Mouse (Mus musculus) gastrocnemius, postnatal 25 days (tissue): ENCODE results near the gene Hivep3. TPM values are rescaled to one million over a fixed set of nuclear protein-coding genes. Genes with fewer than 3 reads are reported as not detected.

Source experiments
- DNase-seq: peaks from one replicate; pipeline ENCODE4 v3.0.0; 2022
- long read RNA-seq, 2 experiments: library from polyadenylated mRNA; stranded (forward); transcript quantifications; one replicate each; pipeline ENCODE4 v2.0.0; 2021
- total RNA-seq, 2 experiments: library from RNA; stranded (reverse); gene quantifications; 1 replicate in 1 of 2; 2 replicates in 1 of 2; pipeline ENCODE4 v1.2.3; 2021

The Hivep3 gene
- 1 to 10 TPM; 2.4 TPM for total RNA-seq
- long read RNA-seq, experiment 1, result 0 reads
- long read RNA-seq, experiment 2, partial matches to known transcripts, result 0 of 1 reads
- long read RNA-seq, experiment 2, other reads (novel, unspliced or antisense), result 0 of 1 reads

DNA sequence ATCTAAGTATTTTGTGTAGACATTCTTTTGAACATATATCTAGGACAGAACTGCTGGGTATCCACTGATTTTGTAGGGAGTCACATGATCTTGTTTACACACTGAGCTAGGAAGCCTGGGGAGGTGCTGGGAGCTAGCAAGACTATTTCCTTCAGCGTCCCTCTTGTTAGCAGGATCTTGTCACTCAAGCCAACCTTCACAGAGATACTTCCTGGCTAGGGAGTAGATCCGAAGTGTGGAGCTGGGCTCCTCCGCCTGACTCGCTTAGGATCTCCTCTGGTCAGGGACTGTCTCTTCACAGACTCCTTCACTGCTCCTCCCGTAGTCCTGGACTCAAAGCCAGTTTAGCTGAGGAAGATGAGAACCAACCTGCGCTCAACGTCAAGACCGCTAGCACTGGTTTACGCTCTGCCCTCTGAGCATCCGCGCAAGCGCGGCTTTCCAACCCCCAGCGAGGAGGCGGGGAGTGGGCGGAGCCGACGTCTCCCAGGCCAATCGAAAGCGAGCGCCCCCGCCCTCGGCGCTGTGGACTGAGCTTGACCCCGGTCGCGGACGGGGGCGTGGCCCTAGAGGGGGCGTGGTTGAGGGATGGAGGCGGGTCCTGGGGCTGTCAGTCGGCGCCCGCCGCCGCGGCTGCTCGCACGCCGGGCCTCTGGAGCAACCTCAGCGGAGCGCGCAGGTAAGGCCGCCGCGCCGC, at the start of gene Hivep3:
Hivep3 (plus strand) TSS at position 601 of the 697 bp plus-strand sequence.
- DNase-seq, result peak; percentile 100

DNA sequence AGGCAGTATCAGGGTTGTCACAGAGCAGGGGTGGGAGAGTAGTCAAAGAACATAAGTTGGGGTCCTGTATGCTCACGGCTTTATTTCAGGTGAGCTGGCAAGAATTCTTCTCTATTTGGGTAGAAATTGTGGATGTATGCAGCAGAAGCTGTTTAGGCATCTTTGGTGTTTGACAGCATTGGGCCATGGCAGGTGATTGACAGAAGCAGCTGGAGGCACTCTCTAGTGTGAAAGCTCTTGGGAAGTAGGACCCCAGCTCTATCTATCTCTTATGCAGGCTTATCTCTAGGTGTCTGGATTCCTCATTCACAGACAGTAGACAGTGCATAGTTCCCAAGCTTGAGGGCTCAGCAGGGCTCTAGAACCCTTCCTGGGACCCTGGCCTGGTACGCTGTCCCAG, 47.8 kb upstream of the Hivep3 start:
- no peak for DNase-seq

DNA sequence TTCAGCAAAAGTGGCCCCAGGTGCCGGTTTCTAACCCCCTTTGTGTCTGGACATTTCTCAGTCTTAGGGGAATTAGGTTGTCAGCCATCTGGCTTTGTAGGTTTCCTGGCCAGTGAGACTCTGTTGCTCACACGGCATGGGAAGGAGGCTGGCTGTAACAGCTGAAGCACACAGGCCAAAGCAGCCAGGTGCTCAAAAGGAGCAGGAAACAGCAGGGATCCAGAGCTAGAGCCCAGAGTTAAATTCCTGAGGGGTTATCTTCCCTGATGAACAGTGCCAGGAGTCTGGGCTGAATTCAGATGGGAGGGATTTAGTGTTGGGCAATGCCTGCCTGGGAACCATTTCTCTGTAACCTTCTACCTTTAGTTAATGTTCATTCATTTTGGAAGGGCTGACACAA, 35.2 kb upstream of the Hivep3 start:
- DNase-seq, result no peak

DNA sequence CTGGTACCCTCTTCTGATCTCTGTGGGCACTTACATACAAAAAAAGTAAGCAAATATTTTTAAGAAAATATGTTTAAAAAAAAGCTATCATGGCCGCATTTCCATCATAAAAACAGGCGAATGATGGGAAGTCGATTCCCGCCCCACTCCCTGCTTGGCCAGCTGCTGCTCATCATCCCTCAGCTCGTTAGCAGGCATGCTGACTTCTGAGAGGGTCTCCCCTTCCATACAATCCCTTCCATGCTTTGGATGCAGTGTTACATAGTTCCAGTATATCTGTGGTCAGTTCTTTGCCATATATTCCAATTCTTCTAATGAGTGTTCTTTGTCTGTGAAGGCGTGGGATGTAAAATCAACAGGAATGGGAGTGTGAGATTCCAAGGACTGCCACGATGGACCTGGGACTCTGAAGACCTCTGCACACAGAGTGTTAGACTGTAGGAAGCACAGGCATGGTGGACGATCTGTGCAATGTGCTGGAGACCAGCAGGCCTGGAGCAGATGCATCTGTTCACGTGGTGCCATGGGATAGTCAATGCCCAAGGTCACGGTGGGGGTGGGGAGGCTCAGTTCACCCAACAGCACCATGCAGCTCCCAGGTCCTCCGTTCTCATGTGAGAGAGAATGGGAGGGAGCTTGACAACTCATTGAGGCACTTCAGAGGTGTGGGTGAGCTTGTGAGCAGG, 32.2 kb upstream of the Hivep3 start:
- DNase-seq, result no peak

DNA sequence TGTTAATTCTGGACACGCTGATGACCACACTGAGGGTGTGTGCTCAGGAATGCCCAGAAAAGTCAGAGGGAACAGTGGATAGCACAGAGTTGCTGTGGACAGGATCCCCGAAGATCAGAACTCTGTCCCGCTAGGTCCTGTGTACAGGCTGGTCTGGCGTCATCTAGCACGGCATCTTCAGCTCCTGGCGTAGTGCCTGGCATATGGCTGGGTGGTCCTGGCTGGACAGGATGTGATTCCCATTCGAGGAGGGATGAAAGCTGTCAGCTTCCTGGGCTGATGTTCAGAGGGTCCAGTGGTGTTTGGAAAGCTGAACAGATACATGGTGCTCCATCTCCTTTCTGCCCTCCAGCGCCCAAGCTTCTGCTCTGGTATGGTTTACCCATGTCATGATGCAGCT, 29.6 kb upstream of the Hivep3 start:
- no peak for DNase-seq

DNA sequence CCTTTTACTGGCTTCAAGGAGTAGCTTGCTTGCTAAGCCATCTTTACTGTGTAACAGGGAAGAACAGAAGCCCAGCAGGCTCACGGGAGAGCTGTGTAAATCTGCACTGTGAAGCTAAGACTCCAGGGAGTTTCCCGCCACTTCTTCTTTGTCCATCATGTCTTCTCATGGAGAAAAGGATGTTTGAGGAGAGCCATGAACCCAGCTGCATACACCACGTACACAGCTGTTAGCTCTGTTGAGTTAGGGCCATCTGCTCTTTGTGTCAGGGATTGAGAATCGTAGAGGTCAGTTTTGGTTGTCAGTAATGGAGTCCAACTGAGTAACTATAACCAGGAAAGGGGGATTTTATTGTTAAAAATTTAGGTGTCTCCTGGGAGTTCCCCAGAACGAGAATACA, 26.3 kb upstream of the Hivep3 start:
- no peak for DNase-seq

DNA sequence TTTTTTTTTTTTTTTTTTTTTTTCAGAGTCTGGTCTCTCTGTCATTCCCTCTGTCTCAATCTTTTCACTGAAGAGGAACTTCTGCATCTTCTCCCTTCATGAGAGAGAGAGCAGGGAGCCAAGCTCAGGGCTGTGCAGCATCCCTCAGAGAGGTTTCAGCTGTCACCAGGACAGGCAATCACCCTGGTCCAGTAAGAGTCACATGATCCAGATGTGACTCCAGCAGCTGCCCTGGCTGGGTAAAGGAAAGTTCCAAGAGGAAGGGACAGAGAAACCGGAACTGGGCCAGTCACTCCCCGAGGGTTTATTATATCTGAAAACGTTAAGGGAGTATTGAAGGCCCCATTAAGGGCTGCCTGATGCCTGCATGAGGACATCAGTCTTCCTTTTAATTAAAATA, 25.8 kb upstream of the Hivep3 start:
- peak; percentile 29 for DNase-seq

DNA sequence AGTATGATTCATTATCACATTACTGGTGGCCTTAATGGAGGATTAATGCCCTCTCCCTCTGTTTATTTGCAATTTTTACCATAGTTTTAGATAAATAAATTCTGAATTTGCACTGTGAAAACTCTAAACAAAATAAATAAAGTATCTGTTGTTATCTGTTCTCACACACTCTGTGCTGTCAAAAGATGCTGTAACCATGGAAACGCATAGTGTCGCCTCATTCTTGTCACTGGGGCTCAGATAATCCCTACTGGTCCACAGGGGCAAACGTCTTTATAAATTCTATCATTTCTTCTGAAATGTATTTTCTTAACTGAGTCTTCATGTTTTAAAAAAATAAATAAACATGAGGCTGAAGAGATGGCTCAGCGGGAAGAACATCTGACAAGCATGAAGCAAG, 23.4 kb upstream of the Hivep3 start:
- no peak for DNase-seq

DNA sequence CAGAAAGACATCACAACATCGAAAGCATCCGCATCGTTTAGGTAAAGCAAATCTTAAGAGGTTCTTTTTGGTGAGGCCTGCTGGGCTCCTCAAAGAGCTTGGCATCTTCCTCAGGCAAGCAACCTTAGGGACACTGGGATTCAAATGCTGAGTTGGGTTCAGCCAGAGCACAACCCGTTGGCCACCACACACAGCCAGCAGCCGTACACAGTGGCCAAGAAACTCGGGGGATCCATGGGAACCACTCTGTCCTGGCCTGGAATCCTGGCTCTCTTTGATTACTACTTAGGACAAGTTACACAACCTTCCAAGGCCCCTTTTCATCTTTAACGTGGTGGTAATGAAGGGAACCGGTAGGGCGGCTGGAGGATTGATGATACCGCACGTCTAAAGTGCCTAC, 16.1 kb upstream of the Hivep3 start:
- peak; percentile 66 for DNase-seq

DNA sequence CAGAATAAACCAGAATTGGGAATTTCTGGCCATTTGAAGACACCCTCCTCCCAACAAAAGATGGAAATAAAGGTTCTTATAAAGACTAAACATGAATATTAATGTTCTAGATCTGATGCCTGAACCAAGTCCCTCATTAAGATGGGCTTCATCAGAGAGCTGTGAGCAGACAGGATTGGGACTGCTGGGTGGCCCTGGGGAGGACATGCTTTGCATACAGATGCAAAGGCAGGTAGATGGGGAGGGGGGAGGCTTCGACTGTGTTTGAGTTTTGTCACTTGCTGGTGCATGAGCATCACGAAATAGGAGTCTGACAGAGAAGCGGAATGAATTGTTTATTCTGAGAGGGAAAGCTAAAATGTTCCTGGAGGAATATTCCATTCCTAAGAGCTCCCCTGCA, 12.1 kb upstream of the Hivep3 start:
- no peak for DNase-seq

DNA sequence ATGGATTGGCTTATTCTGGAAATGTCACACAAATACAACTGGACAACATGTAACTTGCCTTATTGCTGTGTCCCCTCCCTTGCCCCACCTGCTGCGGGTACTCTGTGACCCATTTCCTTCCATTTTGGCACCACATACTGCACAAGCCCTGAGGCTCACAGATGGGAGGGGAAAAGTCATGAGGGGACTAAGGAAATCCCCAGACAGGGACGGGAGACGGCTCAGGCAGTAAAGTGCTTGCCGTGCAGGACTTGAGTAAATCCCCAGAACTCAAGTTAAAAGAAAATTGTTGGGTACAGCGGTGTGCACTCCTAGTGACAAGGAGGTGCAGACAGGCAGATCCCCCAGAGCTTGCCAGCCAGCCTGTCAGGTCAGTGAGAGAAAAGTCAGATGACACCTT, 7.5 kb upstream of the Hivep3 start:
- DNase-seq, result no peak

DNA sequence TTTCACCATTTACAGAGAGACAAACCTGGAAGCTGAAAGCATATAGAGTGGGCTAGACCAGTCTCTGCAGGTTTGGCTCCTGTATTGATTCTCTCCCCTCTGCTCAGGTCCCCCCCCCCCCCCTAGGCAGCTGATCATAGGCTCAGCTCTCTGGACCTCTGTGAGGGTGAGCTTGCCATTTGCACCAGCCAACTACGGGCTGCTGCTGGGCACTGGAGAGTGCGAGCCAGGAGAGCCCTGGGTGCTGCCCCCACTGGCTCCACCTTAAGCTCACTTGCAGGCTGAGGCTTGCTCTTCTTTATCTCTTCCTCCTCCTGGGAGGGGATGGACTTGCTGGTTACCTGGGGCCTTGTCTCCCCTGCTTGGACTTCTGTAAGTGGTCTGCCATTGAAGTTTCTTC, 5.7 kb upstream of the Hivep3 start:
- DNase-seq, result no peak

DNA sequence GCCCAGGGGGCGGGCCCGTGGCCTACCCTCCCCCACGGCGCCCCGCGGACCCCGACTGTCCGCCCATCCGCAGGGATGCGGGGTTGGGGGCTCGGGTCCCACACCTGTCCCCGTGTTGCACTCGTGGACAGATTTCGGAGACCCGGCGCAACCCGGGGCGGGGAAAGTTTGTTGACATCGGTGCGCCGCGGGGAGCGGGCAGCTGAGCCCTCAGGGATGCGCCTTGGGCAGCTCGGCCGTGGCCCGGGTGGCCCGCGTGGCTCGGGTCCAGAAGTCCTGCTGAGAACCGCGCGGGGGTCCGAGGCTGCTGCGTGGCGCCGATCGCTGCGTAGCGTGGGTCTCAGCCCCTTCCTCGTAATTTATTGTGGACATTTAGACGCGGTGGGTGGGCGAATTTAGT, 358 bp downstream of the Hivep3 start:
- DNase-seq, result no peak

DNA sequence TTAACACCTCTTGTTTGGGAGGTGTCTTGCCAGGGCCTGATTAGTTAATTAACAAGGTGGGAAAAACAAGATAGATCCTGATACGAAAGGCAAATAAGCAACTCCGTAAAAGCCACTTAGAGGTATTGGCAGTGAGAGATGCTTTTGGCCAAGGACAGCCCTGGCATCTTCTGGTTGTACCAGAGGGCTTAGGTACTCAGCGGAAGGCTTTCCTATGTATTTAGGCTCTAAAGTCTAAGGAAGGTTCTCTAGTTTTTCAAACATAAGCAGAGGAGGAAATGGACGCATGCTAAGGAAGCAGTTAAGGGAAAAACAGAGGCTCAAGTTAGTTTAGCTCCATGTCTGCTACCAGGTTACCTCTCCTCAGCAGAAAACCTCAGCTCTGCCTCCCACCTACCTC, 768 bp downstream of the Hivep3 start:
- no peak for DNase-seq

DNA sequence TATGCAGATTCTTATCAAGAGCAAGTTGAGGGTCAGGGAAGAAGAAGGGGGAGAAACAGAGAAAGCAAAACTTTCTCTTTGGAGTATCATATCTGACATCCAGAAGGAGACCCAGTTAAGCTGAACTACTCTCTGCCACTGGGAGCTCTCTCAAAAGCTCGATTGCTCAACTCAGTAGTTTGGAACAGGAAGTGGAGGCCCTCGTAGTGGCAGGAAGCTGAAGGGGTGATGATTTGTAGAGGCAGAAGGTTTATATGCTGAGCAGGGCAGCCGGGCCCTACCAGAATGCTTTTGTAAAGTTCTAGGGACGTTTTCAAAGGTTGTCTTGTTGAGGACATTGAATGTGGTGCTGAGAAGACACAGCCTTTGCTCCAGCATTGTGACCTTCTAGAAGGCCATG, 5.1 kb downstream of the Hivep3 start:
- DNase-seq, result peak; percentile 13

DNA sequence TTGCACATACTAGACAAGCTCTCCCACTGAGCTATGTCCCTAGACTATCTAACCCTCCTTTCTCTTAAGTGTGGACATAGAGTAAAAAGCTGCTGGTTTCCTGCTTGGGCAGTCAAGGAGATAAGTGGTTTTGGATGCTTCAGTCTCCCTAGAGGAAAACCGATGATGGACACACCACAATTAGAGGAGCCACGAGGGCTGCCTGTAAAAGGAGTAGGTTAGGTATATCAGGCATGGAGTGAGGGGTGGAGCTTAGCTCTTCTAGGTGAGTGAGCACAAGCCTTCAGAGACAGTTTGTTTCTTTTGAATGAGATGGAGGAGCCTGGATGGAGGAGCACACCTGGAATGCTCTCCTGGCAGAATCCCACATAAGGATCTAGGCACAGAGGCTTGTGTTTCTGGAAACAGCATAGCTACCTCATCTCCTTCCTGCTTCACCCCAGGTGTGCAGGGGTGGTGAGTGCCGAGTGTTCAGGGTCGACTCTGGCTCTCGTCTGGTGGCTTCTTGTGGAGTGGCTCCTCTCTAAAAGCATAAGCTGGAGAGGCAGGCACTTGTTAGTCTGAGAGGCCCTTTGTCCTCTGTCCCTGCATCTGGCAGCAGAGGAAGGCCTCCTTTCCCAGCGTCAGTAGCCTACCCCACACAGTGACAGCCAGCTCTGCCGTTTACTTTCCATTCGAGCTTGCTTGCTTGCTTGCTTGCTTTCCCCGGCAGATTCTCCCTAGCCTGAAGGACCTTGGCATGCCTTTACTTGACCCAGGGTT, 5.9 kb downstream of the Hivep3 start:
- DNase-seq, result no peak

DNA sequence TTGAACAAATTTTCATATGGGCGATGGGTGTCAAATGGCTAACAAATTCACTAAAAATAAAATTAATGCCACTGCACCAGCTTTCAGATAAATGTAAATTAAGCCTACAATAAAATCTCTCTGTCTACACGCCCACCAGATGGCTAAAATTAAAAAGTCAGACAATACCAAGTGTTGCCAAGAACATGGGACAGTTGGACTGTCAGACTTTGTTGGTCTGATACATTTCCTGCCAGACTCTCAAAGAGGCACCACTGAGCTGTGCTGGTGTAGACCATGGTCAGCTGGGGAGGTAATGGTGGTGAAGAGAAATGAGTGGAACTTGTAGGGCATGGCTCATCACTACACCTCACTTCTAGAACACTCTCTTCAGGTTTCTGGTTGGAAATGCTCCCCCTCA, 14.8 kb downstream of the Hivep3 start:
- no peak for DNase-seq

DNA sequence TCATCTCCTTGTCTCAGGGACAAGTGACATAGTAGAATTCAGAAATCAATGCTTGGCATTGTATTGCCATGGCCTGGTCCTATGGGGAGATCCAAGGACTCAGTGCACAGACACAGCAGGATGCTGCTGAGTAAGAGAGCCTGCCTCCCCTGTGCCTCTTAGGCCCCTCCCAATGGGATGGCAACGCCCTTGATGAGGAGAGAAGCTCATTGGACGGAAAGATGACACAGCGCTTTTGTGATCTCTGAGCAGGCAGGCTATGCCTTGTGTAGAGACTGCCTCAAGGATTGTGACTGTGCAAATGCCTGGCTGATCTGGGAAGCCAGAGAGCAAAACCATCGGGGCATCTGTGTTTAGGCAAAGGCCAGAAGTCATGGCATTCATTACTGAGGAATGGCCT, 16.6 kb downstream of the Hivep3 start:
- no peak for DNase-seq

DNA sequence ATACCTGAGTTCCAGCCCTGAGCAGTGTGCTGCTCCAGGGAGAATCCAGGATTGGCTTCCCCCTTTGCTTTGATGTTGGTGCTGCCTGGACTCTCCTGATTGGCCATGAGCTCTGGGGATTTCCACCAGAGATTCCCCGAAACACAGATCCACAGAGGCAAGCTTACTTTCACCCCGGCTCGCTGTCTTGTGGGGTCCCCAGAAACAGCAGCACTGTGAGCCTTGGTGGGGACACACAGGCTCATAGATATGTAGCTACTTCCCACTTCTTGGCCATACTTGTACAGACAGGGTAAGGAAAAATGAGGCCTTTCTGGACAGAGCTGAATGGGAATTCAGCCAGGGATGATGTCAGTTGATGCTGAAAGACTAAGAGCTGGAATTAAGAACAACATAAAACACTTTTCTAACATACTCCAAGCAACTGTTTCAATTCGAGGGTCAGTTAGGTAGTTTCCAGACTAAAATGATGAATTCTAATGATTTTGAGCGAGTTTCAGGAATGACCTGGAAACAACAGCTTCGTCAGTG, 17.2 kb downstream of the Hivep3 start:
- no peak for DNase-seq

DNA sequence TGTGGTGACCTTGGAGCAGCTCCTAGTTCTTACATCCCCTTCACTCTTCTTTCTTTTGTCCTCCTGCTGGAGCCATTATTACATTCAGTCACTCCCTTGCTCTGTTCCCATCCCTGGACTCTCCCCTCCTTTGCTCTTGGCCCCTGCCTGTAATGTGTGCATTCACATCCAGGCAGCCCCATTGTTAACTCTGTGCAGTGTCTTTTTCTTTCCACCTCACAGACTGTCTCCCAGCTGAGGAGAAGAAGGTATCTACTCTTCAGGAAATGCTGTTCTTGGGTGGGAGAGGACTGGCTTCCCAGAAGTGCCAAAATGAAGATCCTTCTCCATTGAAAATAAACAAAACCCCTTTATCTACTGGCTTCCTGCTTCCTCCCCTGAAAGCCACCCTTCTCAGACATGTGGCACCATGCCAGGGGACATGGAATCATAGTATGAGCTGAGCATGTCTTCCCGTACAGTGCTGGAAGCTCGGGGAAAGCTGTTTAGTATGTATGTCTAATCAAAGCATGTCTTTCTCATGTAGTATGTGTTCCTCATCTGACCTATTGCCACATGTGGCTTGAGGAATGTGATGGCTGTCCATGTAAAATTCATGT, 17.9 kb downstream of the Hivep3 start:
- DNase-seq, result no peak

DNA sequence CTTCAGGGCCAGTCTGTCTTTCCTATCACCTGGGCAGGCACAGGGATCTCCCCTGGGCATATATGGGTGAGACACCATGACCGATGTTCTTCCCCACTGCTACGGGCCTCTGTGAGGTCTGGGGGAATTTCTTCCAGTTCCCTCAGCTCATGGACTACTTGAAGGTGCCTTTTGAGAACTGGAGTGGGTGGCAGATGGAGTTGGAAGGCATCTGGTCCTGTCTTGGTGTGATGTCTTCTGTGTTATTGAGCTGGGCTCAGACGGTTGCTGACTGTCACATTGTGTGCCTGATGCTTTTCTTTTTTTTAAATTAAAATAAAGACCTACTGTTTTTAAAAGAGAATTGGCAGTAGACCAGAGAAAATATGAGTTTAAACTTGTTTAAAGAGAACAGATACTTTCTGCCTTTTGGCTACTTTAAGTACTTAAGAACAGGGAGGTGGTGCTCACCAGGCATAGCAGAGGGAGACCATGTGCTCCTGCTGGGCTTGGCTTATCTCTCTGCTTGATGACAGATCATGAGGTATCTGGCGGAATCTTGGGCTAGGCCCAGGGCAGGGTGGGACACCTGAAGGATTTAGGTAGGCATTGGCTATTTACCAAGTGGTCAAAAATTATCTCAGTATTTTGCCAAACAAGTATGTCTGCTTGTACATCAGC, 26.1 kb downstream of the Hivep3 start:
- DNase-seq, result no peak

DNA sequence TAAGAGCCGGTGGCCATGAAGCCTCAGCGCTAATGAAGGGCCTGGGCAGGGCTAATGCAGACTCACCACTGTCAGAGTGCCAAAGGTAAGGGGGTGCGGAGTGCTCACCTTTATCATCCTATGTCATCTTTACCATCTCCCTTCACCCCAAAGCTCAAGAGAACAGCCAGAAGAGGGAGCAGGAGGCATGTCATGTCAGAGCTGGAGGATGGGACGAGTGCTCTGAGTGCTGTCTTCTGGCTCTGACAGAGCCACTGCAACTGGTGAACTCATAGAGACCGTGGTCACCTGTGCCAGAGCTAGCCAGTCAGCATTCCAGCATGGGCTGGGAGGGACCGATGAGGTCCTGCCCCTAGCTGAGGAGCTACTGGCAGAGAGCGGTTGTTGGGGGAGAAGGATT, 27.2 kb downstream of the Hivep3 start:
- no peak for DNase-seq
